Mouse (Mus musculus): Measurements from ENCODE around the gene 4931417E11Rik. TPM values are rescaled to one million over a fixed set of nuclear protein-coding genes. Genes with fewer than 3 reads are reported as not detected.

Gene 4931417E11Rik
- not detected in 2 replicates for polyA plus RNA-seq (2015; fragmentation: Nextera tagmentation; extraction: Ambion mirVana)

DNA sequence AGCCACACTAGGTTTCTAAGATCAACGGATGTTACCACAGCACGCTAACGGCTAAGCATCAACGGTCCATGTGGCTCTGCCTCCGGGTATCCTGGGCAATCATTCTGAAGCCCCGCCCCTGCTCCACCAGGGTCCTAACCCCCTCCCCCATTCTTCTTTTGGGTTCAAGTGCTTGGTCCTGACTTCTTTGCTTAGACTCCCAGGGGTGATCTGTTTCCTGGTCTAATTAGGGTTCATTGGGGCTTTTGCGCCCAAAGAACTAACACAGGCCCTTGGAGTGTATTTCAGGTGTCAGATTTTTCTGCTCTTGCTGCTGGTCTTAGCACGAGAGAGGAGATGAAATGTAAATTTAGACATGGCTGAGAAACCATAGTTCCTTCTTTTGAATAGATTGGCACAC is at the start of gene 4931417E11Rik:
Gene 4931417E11Rik (minus strand): TSS at position 101 of the 400 bp plus-strand sequence.
- Histone ChIP-seq H3K9me3 (replicated peaks) (no peaks in the 10 kb centered on the region), H3K4me3 (no peak within 1 kb of the TSS), H3K27ac (no peak within 1 kb of the TSS), H3K9ac (no peak within 1 kb of the TSS), H3K27me3 (no peaks in the 10 kb centered on the region), H3K4me2 (no peak within 1 kb of the TSS), H3K4me1 (no peaks in the 10 kb centered on the region), H3K36me3 (ENCODE audit: poor library complexity, severe bottlenecking) (no peaks in the 10 kb centered on the region)
- no peak for ATAC-seq
- 83% methylated on average over 8 of the region's 8 CpGs for WGBS

GRCm38 (mm10) chr6:73517818-73518396 is 48.4 kb upstream of the 4931417E11Rik start:
- H3K27me3 ChIP-seq, result no peaks in the 10 kb centered on the region
- H3K27ac ChIP-seq, result no peak overlapping the region
- WGBS, result 26% methylated on average over 14 of the region's 14 CpGs
- H3K9ac ChIP-seq, result no peak overlapping the region
- no peak overlapping the region for H3K4me2 ChIP-seq
- H3K4me3 ChIP-seq, result no peak overlapping the region
- H3K4me1 ChIP-seq, result no peaks in the 10 kb centered on the region
- H3K36me3 ChIP-seq (ENCODE audit: poor library complexity, severe bottlenecking), result no peaks in the 10 kb centered on the region
- peak; percentile 87 for ATAC-seq
- no peaks in the 10 kb centered on the region for H3K9me3 ChIP-seq (replicated peaks)

DNA sequence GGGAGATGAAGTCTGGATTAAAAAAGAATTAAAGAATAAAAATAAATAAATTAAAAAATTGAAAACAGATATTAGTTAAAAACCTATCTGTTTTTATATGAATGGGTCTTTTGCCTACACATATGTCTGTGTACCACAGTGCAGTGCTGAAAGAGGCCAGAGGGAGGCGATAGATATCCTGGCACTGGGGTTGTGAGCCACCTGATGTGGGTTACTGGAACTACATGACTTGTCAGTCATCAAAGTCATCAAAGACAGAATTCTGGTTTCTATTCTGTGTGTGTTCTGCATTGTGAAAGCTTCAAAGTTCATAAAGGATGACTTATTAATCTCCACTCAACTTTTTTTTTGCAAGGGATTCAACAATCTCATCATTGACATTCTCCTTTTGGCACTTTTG is 43.4 kb upstream of the 4931417E11Rik start:
- no peaks in the 10 kb centered on the region for H3K27me3 ChIP-seq
- H3K9me3 ChIP-seq (replicated peaks), result no peaks in the 10 kb centered on the region
- no peaks in the 10 kb centered on the region for H3K36me3 ChIP-seq (ENCODE audit: poor library complexity, severe bottlenecking)
- H3K27ac ChIP-seq, result no peak overlapping the region
- no peaks in the 10 kb centered on the region for H3K4me1 ChIP-seq
- H3K4me2 ChIP-seq, result no peak overlapping the region
- ATAC-seq, result no peak
- no peak overlapping the region for H3K9ac ChIP-seq
- no peak overlapping the region for H3K4me3 ChIP-seq
- WGBS, result 29% methylated on average over 1 of the region's 1 CpGs

GRCm38 (mm10) chr6:73499631-73500030 is 30.2 kb upstream of the 4931417E11Rik start:
- no peaks in the 10 kb centered on the region for H3K9me3 ChIP-seq (replicated peaks)
- no peak for ATAC-seq
- no peak overlapping the region for H3K9ac ChIP-seq
- no peak overlapping the region for H3K4me3 ChIP-seq
- no peak overlapping the region for H3K4me2 ChIP-seq
- no peaks in the 10 kb centered on the region for H3K36me3 ChIP-seq (ENCODE audit: poor library complexity, severe bottlenecking)
- H3K27ac ChIP-seq, result no peak overlapping the region
- H3K4me1 ChIP-seq, result peaks cover 7% of the 10 kb centered on the region
- no peaks in the 10 kb centered on the region for H3K27me3 ChIP-seq
- 78% methylated on average over 7 of the region's 7 CpGs for WGBS

GRCm38 (mm10) chr6:73497321-73497720 is 27.9 kb upstream of the 4931417E11Rik start:
- no peaks in the 10 kb centered on the region for H3K27me3 ChIP-seq
- no peak overlapping the region for H3K4me2 ChIP-seq
- H3K4me3 ChIP-seq, result no peak overlapping the region
- no peak overlapping the region for H3K27ac ChIP-seq
- H3K36me3 ChIP-seq (ENCODE audit: poor library complexity, severe bottlenecking), result no peaks in the 10 kb centered on the region
- WGBS, result 30% methylated on average over 2 of the region's 2 CpGs
- no peak overlapping the region for H3K9ac ChIP-seq
- ATAC-seq, result peak; percentile 84
- peaks cover 7% of the 10 kb centered on the region for H3K4me1 ChIP-seq
- no peaks in the 10 kb centered on the region for H3K9me3 ChIP-seq (replicated peaks)

DNA sequence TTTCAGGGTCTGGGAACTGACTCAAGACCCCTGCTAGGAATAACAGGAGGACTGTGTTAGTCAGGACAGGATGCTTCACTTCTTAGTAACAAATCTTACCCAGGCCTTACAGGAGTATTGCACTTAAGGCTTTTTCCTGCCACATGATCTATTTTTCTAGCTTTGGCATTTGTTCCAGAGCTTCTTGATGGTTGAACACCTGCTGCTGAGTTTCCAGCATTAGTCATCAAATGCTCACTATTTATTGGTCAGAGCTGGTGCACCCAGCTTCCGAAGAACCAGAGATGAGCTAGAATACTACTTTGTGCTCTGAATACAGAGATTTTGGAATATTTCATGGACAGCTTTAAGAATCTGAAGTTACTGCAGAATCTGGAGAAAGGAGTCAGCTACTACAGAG is 21.1 kb upstream of the 4931417E11Rik start:
- no peak for ATAC-seq
- no peak overlapping the region for H3K4me2 ChIP-seq
- WGBS, result 94% methylated on average over 1 of the region's 1 CpGs
- H3K9ac ChIP-seq, result no peak overlapping the region
- H3K4me3 ChIP-seq, result no peak overlapping the region
- H3K27ac ChIP-seq, result no peak overlapping the region
- no peaks in the 10 kb centered on the region for H3K36me3 ChIP-seq (ENCODE audit: poor library complexity, severe bottlenecking)
- 0 out of 2 replicates have a peak, but pooled peaks cover 5% of the 10 kb centered on the region for H3K9me3 ChIP-seq (replicated peaks)
- no peaks in the 10 kb centered on the region for H3K27me3 ChIP-seq
- no peaks in the 10 kb centered on the region for H3K4me1 ChIP-seq

- Histone ChIP-seq H3K4me3 (no peak overlapping the region), H3K4me1 (no peaks in the 10 kb centered on the region), H3K9me3 (replicated peaks) (no peaks in the 10 kb centered on the region), H3K27ac (no peak overlapping the region), H3K4me2 (no peak overlapping the region), H3K9ac (no peak overlapping the region), H3K27me3 (no peaks in the 10 kb centered on the region), H3K36me3 (ENCODE audit: poor library complexity, severe bottlenecking) (no peaks in the 10 kb centered on the region)
- WGBS, result 72% methylated on average over 3 of the region's 3 CpGs
- ATAC-seq, result no peak
Observed at GRCm38 (mm10) chr6:73485616-73486015, 16.1 kb upstream of the 4931417E11Rik start.

DNA sequence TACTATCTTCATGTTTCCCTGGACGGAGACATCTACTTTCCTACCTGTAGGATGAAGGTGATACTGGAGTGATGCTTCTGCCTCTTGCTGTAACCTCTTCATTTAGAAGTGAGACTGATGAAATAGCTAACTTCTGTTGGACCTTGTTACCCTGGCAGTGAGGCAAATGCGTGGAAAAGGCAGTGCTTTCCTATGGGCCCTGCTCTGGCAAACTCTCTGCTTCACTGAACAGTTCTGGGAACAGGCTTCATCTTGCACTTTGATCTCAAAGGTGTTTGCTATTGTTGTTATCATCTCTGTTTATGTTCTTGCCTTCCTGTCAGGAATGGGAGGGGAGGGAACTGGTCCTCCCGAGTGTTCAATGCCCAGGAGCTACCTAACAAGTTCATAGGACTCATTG is 3.4 kb downstream of the 4931417E11Rik start:
- ATAC-seq, result no peak
- Histone ChIP-seq H3K27ac (no peak overlapping the region), H3K4me1 (no peaks in the 10 kb centered on the region), H3K9me3 (replicated peaks) (no peaks in the 10 kb centered on the region), H3K4me2 (no peak overlapping the region), H3K27me3 (no peaks in the 10 kb centered on the region), H3K36me3 (ENCODE audit: poor library complexity, severe bottlenecking) (no peaks in the 10 kb centered on the region), H3K9ac (no peak overlapping the region), H3K4me3 (no peak overlapping the region)
- WGBS, result 85% methylated on average over 3 of the region's 3 CpGs

DNA sequence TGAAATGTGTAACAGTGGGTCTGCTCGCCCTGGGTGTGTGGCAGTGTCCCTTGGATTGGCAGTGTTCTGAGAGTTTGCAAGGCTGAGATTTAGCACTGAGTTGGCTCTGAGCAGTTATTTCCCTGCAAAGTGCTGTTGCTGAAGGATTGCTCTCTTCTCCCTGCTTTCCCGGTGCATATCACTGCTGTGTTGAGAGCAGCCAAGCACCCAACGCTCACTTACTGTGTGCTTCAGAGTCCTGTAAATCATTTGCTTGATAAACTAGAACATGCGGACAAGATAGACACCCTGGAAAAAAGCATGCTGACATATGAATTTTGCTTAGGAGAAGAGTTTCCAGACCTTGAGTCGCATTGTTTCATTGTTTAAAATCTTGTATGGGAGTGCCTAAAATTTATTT is 6.9 kb downstream of the 4931417E11Rik start:
- Histone ChIP-seq H3K4me1 (no peaks in the 10 kb centered on the region), H3K36me3 (ENCODE audit: poor library complexity, severe bottlenecking) (no peaks in the 10 kb centered on the region), H3K4me3 (no peak overlapping the region), H3K9ac (no peak overlapping the region), H3K27me3 (no peaks in the 10 kb centered on the region), H3K4me2 (no peak overlapping the region), H3K9me3 (replicated peaks) (no peaks in the 10 kb centered on the region), H3K27ac (no peak overlapping the region)
- ATAC-seq, result no peak
- WGBS, result 86% methylated on average over 5 of the region's 5 CpGs

DNA sequence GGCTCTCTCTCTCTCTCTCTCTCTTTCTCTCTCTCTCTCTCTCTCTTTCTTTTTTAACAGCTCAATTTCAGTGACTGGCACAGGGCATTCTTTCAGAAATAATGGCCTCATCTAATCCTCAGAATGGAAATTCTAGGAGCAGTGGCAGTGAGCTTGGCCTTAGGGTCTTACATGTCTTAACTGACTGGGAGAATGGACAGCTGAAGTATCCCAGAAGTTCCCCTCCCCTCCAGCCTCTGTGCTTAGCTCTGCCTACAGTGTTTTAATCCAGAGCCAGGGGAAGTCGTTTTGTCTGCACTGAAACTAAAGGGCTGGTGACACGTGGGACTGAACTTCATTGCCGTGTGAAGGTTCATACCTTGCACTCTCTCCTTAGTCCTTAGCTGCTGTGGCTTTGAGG is 35.6 kb downstream of the 4931417E11Rik start:
- no peaks in the 10 kb centered on the region for H3K36me3 ChIP-seq (ENCODE audit: poor library complexity, severe bottlenecking)
- H3K4me2 ChIP-seq, result no peak overlapping the region
- H3K4me1 ChIP-seq, result peaks cover 2% of the 10 kb centered on the region
- 5% methylated on average over 3 of the region's 3 CpGs for WGBS
- H3K27ac ChIP-seq, result no peak overlapping the region
- ATAC-seq, result peak; percentile 68; the same call in 1 of the 2 replicates
- H3K4me3 ChIP-seq, result no peak overlapping the region
- no peaks in the 10 kb centered on the region for H3K9me3 ChIP-seq (replicated peaks)
- no peak overlapping the region for H3K9ac ChIP-seq
- peaks cover 4% of the 10 kb centered on the region for H3K27me3 ChIP-seq

DNA sequence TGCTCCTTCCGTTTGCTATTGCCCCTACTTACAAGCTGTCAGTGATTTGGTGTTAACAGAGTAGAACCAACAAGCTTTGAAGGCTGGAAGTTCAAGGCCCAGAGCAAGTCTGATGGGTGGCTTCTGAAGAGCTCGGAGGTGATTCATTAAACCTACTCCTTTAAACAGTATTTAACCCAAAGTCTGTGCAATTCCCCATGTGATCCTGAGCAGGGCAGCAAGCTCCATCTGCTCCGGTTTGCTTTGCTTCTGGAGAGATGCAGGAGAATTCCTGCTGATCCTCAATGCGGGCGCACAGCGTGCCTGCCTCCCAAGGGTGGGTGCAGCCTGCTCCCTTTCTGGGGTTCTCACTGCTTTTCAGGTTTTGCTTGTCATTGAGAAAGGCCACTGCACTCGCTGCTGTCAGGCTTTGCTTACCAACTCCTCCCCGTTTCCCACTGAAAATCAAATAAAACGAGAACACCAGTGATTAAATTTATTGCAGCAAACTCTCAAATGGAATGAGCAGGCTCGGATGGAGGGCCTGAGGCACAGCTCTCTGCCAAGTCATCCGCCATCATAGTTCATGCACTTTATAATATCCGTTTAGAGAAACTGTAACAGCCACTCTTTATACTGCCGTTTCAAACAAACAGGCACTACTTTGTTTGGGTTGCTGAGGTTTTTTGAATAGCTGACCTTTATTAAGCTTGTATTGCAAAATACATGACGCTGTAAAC is 40.7 kb downstream of the 4931417E11Rik start:
- no peaks in the 10 kb centered on the region for H3K36me3 ChIP-seq (ENCODE audit: poor library complexity, severe bottlenecking)
- 26% methylated on average over 14 of the region's 14 CpGs for WGBS
- peak overlapping the region; percentile 48; the same call in 1 of the 2 replicates for H3K27ac ChIP-seq
- H3K9me3 ChIP-seq (replicated peaks), result no peaks in the 10 kb centered on the region
- peaks cover 24% of the 10 kb centered on the region for H3K4me1 ChIP-seq
- H3K4me3 ChIP-seq, result no peak overlapping the region
- peaks cover 4% of the 10 kb centered on the region for H3K27me3 ChIP-seq
- ATAC-seq, result peak; percentile 59; the same call in 1 of the 2 replicates
- no peak overlapping the region for H3K9ac ChIP-seq
- no peak overlapping the region for H3K4me2 ChIP-seq

GRCm38 (mm10) chr6:73427273-73427812 is 42.1 kb downstream of the 4931417E11Rik start:
- ATAC-seq, result peak; percentile 73; the same call in 1 of the 2 replicates
- Histone ChIP-seq H3K4me1 (peaks cover 24% of the 10 kb centered on the region), H3K9me3 (replicated peaks) (no peaks in the 10 kb centered on the region), H3K36me3 (ENCODE audit: poor library complexity, severe bottlenecking) (no peaks in the 10 kb centered on the region), H3K27ac (peak overlapping the region; percentile 22; the same call in 1 of the 2 replicates), H3K4me2 (no peak overlapping the region), H3K27me3 (peaks cover 4% of the 10 kb centered on the region), H3K9ac (no peak overlapping the region), H3K4me3 (no peak overlapping the region)
- 0% methylated on average over 1 of the region's 1 CpGs for WGBS

Data from forebrain, embryonic 13.5 days (tissue).